Mouse (Mus musculus): ENCODE data around the gene Rad51b. TPM values are rescaled to one million over a fixed set of nuclear protein-coding genes. Genes with fewer than 3 reads are reported as not detected.

Gene Rad51b
- polyA plus RNA-seq, 1 experiment from 2014 or later, result 8.9 TPM

DNA sequence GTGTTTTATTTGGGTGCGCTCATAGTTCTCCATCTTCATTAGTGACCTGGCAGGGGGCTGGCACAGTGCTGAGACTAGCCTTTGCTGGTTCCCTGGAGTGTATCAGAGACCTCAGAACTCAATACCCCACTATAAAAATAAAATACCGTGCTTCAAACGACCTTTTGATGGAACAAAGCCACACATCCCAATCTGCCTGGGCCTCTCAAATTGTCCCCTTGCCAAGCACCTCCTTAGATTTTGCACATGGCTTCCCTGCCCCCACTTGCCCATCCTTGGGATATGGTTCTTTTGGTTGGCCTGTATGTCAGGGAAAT lies 158.7 kb downstream of the Rad51b start:
- Histone ChIP-seq H3K4me1 (ENCODE audit: insufficient read depth, low read length) (peaks cover 17% of the 10 kb centered on the region), H3K27me3 (ENCODE audit: insufficient read depth, low read length) (no peaks in the 10 kb centered on the region), H3K9ac (replicated peaks; ENCODE audit: low read length) (peak overlapping the region; percentile 30; the same call in 1 of the 2 replicates), H3K9me3 (ENCODE audit: low read length) (no peaks in the 10 kb centered on the region), H3K4me3 (ENCODE audit: low read length) (no peak overlapping the region), H3K27ac (ENCODE audit: low read length) (peak overlapping the region; percentile 79), H3K36me3 (ENCODE audit: insufficient read depth, low read length) (no peaks in the 10 kb centered on the region), H3K4me2 (replicated peaks; ENCODE audit: low read depth, low read length) (no peak overlapping the region)
- ATAC-seq (ENCODE audit: low FRiP score, low TSS enrichment), result peak; percentile 84
- 17% methylated on average over 3 of the region's 3 CpGs for WGBS

DNA sequence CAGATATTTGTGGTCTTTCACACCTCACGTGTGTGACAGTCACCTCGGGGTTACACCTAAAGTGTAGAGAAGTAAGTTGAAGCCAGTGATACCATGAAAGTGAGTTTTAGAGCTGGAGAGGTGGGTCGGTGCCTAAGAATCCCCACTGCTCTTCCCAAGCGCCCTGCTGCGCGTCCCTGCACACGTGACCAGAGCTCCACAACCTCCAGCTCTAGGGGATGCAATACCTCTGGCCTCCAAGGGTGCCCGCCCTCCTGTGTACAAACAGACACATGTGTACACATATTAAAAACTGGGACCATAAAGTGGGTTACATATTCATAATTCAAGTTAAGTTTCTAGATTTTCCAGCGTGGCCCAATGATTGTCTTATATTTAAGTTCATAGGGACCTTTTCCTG lies 159.2 kb downstream of the Rad51b start:
- peaks cover 17% of the 10 kb centered on the region for H3K4me1 ChIP-seq (ENCODE audit: insufficient read depth, low read length)
- H3K9me3 ChIP-seq (ENCODE audit: low read length), result no peaks in the 10 kb centered on the region
- no peak overlapping the region for H3K4me3 ChIP-seq (ENCODE audit: low read length)
- no peaks in the 10 kb centered on the region for H3K36me3 ChIP-seq (ENCODE audit: insufficient read depth, low read length)
- H3K27me3 ChIP-seq (ENCODE audit: insufficient read depth, low read length), result no peaks in the 10 kb centered on the region
- ATAC-seq (ENCODE audit: low FRiP score, low TSS enrichment), result peak; percentile 39; the same call in 1 of the 2 replicates
- no peak overlapping the region for H3K9ac ChIP-seq (replicated peaks; ENCODE audit: low read length)
- peak overlapping the region; percentile 79 for H3K27ac ChIP-seq (ENCODE audit: low read length)
- 54% methylated on average over 9 of the region's 9 CpGs for WGBS
- no peak overlapping the region for H3K4me2 ChIP-seq (replicated peaks; ENCODE audit: low read depth, low read length)

DNA sequence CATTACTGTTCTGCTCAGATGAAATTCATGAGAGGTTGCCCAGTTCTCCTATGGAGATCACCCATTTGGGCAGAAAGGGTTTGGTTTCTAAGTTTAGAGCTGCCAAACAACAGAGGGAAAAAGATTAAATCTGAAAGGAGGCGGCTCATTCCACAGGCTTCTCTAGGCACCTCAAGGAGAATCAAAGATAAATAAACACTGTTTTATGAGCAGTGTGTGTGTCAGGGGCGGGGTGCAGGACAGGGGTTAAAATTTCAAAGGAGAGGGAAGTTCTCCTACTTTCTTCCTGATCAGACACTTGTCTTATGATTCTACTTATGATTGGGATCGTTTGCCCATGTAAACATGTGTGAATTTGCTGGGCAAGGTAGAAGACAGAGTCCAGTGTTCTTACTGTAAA lies 166.3 kb downstream of the Rad51b start:
- Histone ChIP-seq H3K4me2 (replicated peaks; ENCODE audit: low read depth, low read length) (no peak overlapping the region), H3K9ac (replicated peaks; ENCODE audit: low read length) (no peak overlapping the region), H3K27me3 (ENCODE audit: insufficient read depth, low read length) (no peaks in the 10 kb centered on the region), H3K36me3 (ENCODE audit: insufficient read depth, low read length) (no peaks in the 10 kb centered on the region), H3K4me3 (ENCODE audit: low read length) (no peak overlapping the region), H3K27ac (ENCODE audit: low read length) (peak overlapping the region; percentile 61), H3K4me1 (ENCODE audit: insufficient read depth, low read length) (peaks cover 15% of the 10 kb centered on the region; the same call in 1 of the 2 replicates), H3K9me3 (ENCODE audit: low read length) (no peaks in the 10 kb centered on the region)
- ATAC-seq (ENCODE audit: low FRiP score, low TSS enrichment), result no peak
- 10% methylated on average over 3 of the region's 3 CpGs for WGBS

DNA sequence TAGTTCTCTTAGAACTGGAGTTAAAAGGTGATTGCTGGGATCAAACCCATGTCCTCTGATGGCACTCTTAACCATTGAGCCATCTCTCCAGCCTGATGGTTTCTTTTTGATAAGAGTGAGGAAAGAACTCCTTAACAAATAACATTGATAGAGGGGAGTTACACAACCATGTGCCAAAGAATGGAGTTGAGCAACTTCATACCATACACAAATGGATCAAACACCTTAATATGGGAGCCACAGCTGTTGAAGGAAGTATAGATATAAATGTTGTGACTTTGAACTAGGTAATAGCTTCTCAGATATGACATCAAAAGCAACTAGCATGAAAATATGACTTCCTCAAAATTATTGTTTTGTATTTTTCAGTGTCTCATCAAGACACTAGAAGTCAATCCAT lies 173.0 kb downstream of the Rad51b start:
- Histone ChIP-seq H3K4me2 (replicated peaks; ENCODE audit: low read depth, low read length) (no peak overlapping the region), H3K27me3 (ENCODE audit: insufficient read depth, low read length) (no peaks in the 10 kb centered on the region), H3K4me3 (ENCODE audit: low read length) (no peak overlapping the region), H3K4me1 (ENCODE audit: insufficient read depth, low read length) (no peaks in the 10 kb centered on the region), H3K27ac (ENCODE audit: low read length) (no peak overlapping the region), H3K9ac (replicated peaks; ENCODE audit: low read length) (no peak overlapping the region), H3K36me3 (ENCODE audit: insufficient read depth, low read length) (no peaks in the 10 kb centered on the region), H3K9me3 (ENCODE audit: low read length) (no peaks in the 10 kb centered on the region)
- ATAC-seq (ENCODE audit: low FRiP score, low TSS enrichment), result no peak

DNA sequence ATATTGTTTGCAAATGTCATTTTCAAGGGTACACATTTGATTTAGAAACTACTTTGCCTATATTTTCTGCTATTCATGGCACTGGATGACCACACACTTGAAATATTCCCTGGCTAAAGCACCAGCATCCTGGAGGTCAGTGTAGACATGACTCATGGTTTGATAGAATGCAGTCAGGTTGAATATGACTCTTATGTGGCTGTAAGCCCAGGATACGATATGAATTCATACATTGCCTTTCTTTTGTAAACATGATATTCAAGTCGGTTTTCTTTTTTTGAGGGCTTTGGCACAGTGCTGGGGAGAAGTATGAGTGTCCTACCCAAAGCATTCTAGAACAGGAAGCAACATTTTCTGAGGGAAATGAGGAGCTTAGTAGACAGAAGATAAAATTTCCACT lies 174.8 kb downstream of the Rad51b start:
- no peak for ATAC-seq (ENCODE audit: low FRiP score, low TSS enrichment)
- Histone ChIP-seq H3K4me3 (ENCODE audit: low read length) (no peak overlapping the region), H3K4me2 (replicated peaks; ENCODE audit: low read depth, low read length) (no peak overlapping the region), H3K9ac (replicated peaks; ENCODE audit: low read length) (no peak overlapping the region), H3K27ac (ENCODE audit: low read length) (no peak overlapping the region), H3K36me3 (ENCODE audit: insufficient read depth, low read length) (no peaks in the 10 kb centered on the region), H3K27me3 (ENCODE audit: insufficient read depth, low read length) (no peaks in the 10 kb centered on the region), H3K4me1 (ENCODE audit: insufficient read depth, low read length) (peaks cover 2% of the 10 kb centered on the region), H3K9me3 (ENCODE audit: low read length) (no peaks in the 10 kb centered on the region)
- WGBS, result 74% methylated on average over 2 of the region's 2 CpGs

DNA sequence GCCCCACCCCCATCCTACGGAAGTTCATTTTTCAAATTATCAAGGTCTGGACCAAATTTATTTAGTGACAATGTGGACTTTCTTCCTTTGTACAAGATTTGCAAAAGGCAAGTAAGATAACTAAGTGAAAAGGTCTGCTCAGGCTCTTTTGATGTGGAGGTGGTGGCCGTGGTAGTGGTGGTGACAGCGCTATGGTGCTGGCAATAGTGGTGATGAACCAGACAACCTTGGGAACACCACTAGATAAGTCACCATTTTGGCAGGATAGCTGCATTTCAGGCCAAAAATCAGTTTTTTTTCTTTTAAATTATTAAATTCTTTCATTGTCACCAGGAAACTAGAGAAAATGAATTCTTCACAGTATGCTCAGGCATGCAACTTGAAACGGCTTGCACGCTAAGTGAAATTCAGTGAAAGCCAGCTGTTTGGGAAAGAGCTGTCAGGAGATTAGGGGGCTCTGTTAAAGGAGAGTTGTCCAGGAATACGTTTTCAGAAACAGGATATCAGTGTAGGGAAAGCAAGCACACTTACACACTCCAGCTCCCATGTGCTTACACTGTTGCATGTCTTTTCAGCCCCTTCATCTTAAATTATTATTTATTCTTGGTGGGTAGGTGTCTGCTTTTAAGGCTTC lies 179.4 kb downstream of the Rad51b start:
- WGBS, result 59% methylated on average over 6 of the region's 6 CpGs
- Histone ChIP-seq H3K9ac (replicated peaks; ENCODE audit: low read length) (0 out of 2 replicates have a peak overlapping the region, but pooled peaks have one; percentile 16), H3K27ac (ENCODE audit: low read length) (peak overlapping the region; percentile 61; the same call in 1 of the 2 replicates), H3K27me3 (ENCODE audit: insufficient read depth, low read length) (no peaks in the 10 kb centered on the region), H3K4me1 (ENCODE audit: insufficient read depth, low read length) (peaks cover 7% of the 10 kb centered on the region), H3K4me3 (ENCODE audit: low read length) (no peak overlapping the region), H3K9me3 (ENCODE audit: low read length) (no peaks in the 10 kb centered on the region), H3K4me2 (replicated peaks; ENCODE audit: low read depth, low read length) (no peak overlapping the region), H3K36me3 (ENCODE audit: insufficient read depth, low read length) (no peaks in the 10 kb centered on the region)
- no peak for ATAC-seq (ENCODE audit: low FRiP score, low TSS enrichment)

DNA sequence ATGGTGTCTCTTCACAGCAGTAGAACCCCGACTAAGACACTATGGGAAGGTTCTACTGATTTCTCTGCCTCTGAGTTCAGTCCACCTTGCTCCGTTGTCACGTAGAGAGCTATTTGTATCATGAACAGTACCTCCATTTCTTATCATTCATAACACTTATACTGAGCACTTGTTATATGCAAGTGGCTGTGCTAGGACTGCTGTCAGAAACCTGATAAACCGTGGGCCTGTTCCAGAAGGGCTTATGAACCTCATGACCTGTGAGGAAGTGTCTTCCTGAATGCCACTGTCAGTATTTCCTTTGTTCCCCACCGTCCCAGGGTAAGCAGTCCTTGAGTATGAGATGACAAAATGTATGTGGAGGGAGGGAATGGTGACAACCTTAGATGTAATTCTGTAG lies 181.7 kb downstream of the Rad51b start:
- Histone ChIP-seq H3K9me3 (ENCODE audit: low read length) (no peaks in the 10 kb centered on the region), H3K4me2 (replicated peaks; ENCODE audit: low read depth, low read length) (no peak overlapping the region), H3K27me3 (ENCODE audit: insufficient read depth, low read length) (no peaks in the 10 kb centered on the region), H3K9ac (replicated peaks; ENCODE audit: low read length) (no peak overlapping the region), H3K4me3 (ENCODE audit: low read length) (no peak overlapping the region), H3K36me3 (ENCODE audit: insufficient read depth, low read length) (no peaks in the 10 kb centered on the region), H3K4me1 (ENCODE audit: insufficient read depth, low read length) (peaks cover 7% of the 10 kb centered on the region), H3K27ac (ENCODE audit: low read length) (no peak overlapping the region)
- no peak for ATAC-seq (ENCODE audit: low FRiP score, low TSS enrichment)
- WGBS, result 83% methylated on average over 5 of the region's 5 CpGs

DNA sequence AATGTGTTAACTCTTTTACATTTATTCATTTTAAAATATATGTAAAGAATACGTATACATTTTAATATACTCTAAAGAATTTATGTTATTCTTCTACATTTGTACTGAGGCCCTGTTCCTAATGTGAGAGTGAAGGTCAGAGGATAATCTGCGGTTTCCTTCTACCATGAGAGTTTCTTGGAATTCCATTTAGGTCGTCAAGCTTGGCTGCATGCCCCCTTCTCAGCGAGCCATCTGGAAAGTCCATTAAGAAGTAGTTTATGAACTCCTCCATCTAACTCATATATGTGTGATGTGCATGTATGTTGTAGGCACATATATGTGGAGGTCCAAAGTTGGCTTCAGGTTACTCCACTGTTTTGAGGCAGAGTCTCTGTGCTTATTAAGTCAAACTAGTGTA lies 188.4 kb downstream of the Rad51b start:
- no peaks in the 10 kb centered on the region for H3K4me1 ChIP-seq (ENCODE audit: insufficient read depth, low read length)
- ATAC-seq (ENCODE audit: low FRiP score, low TSS enrichment), result no peak; the same call in 1 of the 2 replicates
- H3K9ac ChIP-seq (replicated peaks; ENCODE audit: low read length), result no peak overlapping the region
- no peaks in the 10 kb centered on the region; the same call in 1 of the 2 replicates for H3K36me3 ChIP-seq (ENCODE audit: insufficient read depth, low read length)
- no peak overlapping the region for H3K4me3 ChIP-seq (ENCODE audit: low read length)
- no peaks in the 10 kb centered on the region for H3K27me3 ChIP-seq (ENCODE audit: insufficient read depth, low read length)
- 0 out of 2 replicates have a peak, but pooled peaks cover 5% of the 10 kb centered on the region for H3K9me3 ChIP-seq (ENCODE audit: low read length)
- H3K4me2 ChIP-seq (replicated peaks; ENCODE audit: low read depth, low read length), result no peak overlapping the region
- 58% methylated on average over 4 of the region's 4 CpGs for WGBS
- no peak overlapping the region for H3K27ac ChIP-seq (ENCODE audit: low read length)

DNA sequence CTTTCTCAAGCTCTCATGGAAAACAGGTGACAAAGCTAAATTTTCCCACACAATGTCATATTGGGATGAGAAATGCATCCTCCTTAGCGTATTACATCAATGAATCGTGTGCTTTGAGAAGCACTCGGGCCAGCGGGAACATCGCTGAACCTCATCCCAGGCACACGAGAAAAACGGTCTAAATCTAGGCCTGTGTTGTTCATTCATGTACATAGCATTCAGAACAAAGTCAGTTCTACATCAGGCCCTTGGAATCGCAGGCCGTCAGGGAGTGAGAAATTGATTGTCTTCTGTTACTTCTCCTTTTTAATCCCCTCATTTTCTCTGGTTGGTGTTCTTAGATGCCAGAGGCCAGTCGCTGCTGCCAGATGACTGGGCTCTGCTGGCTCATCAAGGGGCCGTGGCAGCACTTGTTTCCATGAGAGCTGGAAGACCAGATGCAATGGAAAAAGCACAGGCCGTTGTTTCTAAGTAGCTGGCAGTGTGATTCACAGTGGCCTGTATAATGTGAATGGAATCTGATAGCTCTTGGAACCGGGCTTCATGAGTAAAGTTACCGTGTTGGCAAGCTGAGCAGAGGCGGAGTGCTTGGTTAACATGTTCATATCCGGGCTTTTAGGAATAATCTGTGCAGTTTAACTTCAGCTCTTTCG lies 191.6 kb downstream of the Rad51b start:
- Histone ChIP-seq H3K4me2 (replicated peaks; ENCODE audit: low read depth, low read length) (no peak overlapping the region), H3K27ac (ENCODE audit: low read length) (no peak overlapping the region), H3K9ac (replicated peaks; ENCODE audit: low read length) (no peak overlapping the region), H3K4me3 (ENCODE audit: low read length) (no peak overlapping the region), H3K9me3 (ENCODE audit: low read length) (0 out of 2 replicates have a peak, but pooled peaks cover 5% of the 10 kb centered on the region), H3K27me3 (ENCODE audit: insufficient read depth, low read length) (no peaks in the 10 kb centered on the region), H3K4me1 (ENCODE audit: insufficient read depth, low read length) (no peaks in the 10 kb centered on the region), H3K36me3 (ENCODE audit: insufficient read depth, low read length) (no peaks in the 10 kb centered on the region; the same call in 1 of the 2 replicates)
- WGBS, result 79% methylated on average over 17 of the region's 17 CpGs
- ATAC-seq (ENCODE audit: low FRiP score, low TSS enrichment), result no peak

DNA sequence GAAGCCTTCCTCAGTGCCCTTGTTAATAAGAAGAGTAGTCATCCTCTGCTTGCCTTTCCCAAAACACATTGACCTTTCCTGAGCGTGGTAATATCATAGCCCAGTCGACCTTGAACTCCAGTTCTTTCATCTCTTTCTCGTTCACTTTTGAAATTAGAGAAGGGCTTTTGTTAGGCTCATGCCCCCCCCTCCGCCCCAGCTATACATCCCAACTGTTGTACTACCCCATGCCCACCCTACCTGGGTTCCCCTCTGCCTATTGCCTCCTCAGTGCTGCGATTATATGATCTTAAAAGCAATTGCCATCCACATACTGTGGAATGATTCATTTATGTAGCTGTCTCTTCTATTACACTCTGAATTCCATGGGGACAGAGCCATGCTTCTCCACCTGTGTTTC lies 193.5 kb downstream of the Rad51b start:
- Histone ChIP-seq H3K4me1 (ENCODE audit: insufficient read depth, low read length) (no peaks in the 10 kb centered on the region), H3K27me3 (ENCODE audit: insufficient read depth, low read length) (no peaks in the 10 kb centered on the region), H3K4me2 (replicated peaks; ENCODE audit: low read depth, low read length) (no peak overlapping the region), H3K9me3 (ENCODE audit: low read length) (0 out of 2 replicates have a peak, but pooled peaks cover 5% of the 10 kb centered on the region), H3K9ac (replicated peaks; ENCODE audit: low read length) (no peak overlapping the region), H3K36me3 (ENCODE audit: insufficient read depth, low read length) (no peaks in the 10 kb centered on the region; the same call in 1 of the 2 replicates), H3K27ac (ENCODE audit: low read length) (no peak overlapping the region), H3K4me3 (ENCODE audit: low read length) (no peak overlapping the region)
- ATAC-seq (ENCODE audit: low FRiP score, low TSS enrichment), result no peak
- 44% methylated on average over 5 of the region's 5 CpGs for WGBS
